Mouse (Mus musculus): ENCODE measurements around the gene Hist1h2bm. TPM values are rescaled to one million over a fixed set of nuclear protein-coding genes. Genes with fewer than 3 reads are reported as not detected.
"Not testable (repeated sequence)": the region's sequence is repeated elsewhere in the genome, so short reads cannot be mapped to it uniquely, and the experiment has no call there.

The Hist1h2bm gene
- total and polyA plus RNA-seq, 2 experiments from 2014 or later, result 0.51 to 468 TPM

DNA sequence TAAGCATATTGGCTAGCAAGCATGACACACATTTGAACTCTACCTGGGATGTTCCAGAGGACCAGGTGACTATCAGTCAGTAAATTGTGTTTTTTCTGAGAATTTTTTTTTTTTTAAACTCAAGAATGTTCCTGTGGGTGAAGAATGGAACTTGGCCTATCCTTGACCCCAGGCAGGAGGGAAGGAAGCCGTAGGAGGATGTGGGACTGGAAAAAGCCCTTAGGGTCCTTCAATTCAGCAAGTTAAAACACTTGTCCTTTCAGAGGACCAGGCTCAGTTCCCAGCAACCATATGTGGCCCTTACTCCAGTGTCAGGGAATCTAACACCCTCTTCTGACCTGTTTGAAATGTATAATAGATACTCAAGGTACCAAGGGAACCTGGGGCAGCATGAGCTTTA, 7.7 kb downstream of the Hist1h2bm start:
- Histone ChIP-seq H3K9ac (replicated peaks; ENCODE audit: low read length, poor library complexity, severe bottlenecking) (no peak overlapping the region), H3K27ac (ENCODE audit: low read depth, low read length) (no peak overlapping the region), H3K27me3 (ENCODE audit: insufficient read depth, low read length) (no peaks in the 10 kb centered on the region), H3K36me3 (ENCODE audit: insufficient read depth, low read length) (no peaks in the 10 kb centered on the region), H3K4me1 (ENCODE audit: insufficient read depth, low read length) (no peaks in the 10 kb centered on the region), H3K4me3 (ENCODE audit: low read depth, low read length) (no peak overlapping the region), H3K9me3 (ENCODE audit: low read length) (no peaks in the 10 kb centered on the region), H3K4me2 (ENCODE audit: low read depth, low read length, poor library complexity, severe bottlenecking) (no peak overlapping the region)
- ATAC-seq (ENCODE audit: low FRiP score) (no peak), DNase-seq (ENCODE audit: low spot score) (no peak)
- TF ChIP-seq CTCF (IDR thresholded peaks at IDR 0.05), result no peak
- 82% methylated on average over 1 of the region's 1 CpGs for WGBS

DNA sequence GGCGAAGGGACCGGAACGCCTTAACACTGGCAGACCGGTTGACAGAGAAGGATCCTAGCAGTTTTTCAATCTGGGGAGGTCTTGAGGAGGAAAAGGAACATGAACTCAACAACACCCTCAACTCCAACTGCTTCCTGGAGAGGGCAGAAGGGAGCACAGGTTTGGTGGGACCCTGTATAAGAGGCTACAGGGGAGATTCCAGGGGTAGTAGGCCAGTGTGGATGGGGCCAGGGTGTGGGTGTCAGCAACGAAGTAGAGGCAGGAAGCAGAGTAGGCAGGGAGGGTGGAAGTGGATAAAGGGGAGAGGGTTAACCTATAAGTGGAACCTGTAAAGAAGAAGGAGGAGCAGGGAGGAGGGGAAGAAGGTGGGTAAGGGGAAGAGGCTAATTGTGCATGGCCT, 11.6 kb downstream of the Hist1h2bm start:
- TF ChIP-seq CTCF (IDR thresholded peaks at IDR 0.05), result peak; percentile 39
- no peaks in the 10 kb centered on the region for H3K4me1 ChIP-seq (ENCODE audit: insufficient read depth, low read length)
- 62% methylated on average over 5 of the region's 5 CpGs for WGBS
- no peaks in the 10 kb centered on the region for H3K27me3 ChIP-seq (ENCODE audit: insufficient read depth, low read length)
- H3K27ac ChIP-seq (ENCODE audit: low read depth, low read length), result peak overlapping the region; percentile 81
- H3K36me3 ChIP-seq (ENCODE audit: insufficient read depth, low read length), result no peaks in the 10 kb centered on the region
- no peak overlapping the region for H3K4me3 ChIP-seq (ENCODE audit: low read depth, low read length)
- DNase-seq (ENCODE audit: low spot score) (no peak), ATAC-seq (ENCODE audit: low FRiP score) (peak; percentile 10; the same call in 1 of the 2 replicates)
- H3K9me3 ChIP-seq (ENCODE audit: low read length), result no peaks in the 10 kb centered on the region
- H3K9ac ChIP-seq (replicated peaks; ENCODE audit: low read length, poor library complexity, severe bottlenecking), result no peak overlapping the region
- peak overlapping the region; percentile 67 for H3K4me2 ChIP-seq (ENCODE audit: low read depth, low read length, poor library complexity, severe bottlenecking)

- Histone ChIP-seq H3K27me3 (ENCODE audit: insufficient read depth, low read length) (no peaks in the 10 kb centered on the region), H3K9ac (replicated peaks; ENCODE audit: low read length, poor library complexity, severe bottlenecking) (peak overlapping the region; percentile 57), H3K4me1 (ENCODE audit: insufficient read depth, low read length) (no peaks in the 10 kb centered on the region), H3K9me3 (ENCODE audit: low read length) (no peaks in the 10 kb centered on the region), H3K4me3 (ENCODE audit: low read depth, low read length) (peak overlapping the region; percentile 46), H3K4me2 (ENCODE audit: low read depth, low read length, poor library complexity, severe bottlenecking) (peak overlapping the region; percentile 67), H3K27ac (ENCODE audit: low read depth, low read length) (peak overlapping the region; percentile 81), H3K36me3 (ENCODE audit: insufficient read depth, low read length) (no peaks in the 10 kb centered on the region)
- TF ChIP-seq CTCF (IDR thresholded peaks at IDR 0.05), result peak; percentile 90
- whole genome bisulfite sequencing, result under 1% methylated on average over 21 of the region's 21 CpGs
- peak; percentile 83 for ATAC-seq (ENCODE audit: low FRiP score)
- peak; percentile 96 for DNase-seq (ENCODE audit: low spot score)
These were observed 12.4 kb downstream of the Hist1h2bm start for GRCm38 (mm10) chr13:21734010-21734905.

DNA sequence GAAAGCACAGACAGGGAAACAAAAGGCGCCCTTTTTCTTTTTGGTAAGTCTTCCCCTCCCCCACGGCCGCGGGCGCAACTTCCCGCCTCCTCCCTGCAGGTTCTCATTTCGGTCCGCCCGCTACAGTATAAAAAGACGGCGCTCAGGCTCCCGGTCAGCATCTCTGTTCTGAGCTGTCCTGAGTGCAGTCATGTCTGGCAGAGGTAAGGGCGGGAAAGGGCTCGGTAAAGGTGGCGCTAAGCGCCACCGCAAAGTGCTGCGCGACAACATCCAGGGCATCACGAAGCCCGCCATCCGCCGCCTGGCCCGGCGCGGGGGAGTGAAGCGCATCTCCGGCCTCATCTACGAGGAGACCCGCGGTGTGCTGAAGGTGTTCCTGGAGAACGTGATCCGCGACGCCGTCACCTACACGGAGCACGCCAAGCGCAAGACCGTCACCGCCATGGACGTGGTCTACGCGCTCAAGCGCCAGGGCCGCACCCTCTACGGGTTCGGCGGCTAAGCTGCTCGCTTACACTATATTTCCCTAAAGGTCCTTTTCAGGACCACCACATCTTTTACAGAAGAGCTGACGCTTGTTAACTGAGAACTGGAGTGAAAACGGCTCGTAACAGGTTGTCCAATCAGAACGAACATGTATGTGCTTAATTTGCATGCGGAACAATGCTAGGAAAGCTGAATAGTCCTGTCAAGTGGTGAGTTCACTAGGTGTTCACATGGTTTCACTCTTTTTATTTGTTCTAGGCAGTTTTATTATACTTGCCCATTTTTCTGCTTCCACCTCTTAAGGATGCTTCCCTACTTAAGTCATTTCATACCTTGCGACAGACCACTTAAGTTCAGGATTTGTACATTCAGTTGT, 13.3 kb downstream of the Hist1h2bm start, which contains the start of gene Hist1h4j:
Gene Hist1h4j (plus strand): TSS at position 159 of the 862 bp plus-strand sequence.
- DNase-seq (ENCODE audit: low spot score) (peak; percentile 88), ATAC-seq (ENCODE audit: low FRiP score) (peak; percentile 88)
- Histone ChIP-seq H3K9ac (replicated peaks; ENCODE audit: low read length, poor library complexity, severe bottlenecking) (peak within 1 kb of the TSS; percentile 57), H3K4me2 (ENCODE audit: low read depth, low read length, poor library complexity, severe bottlenecking) (peak within 1 kb of the TSS; percentile 67), H3K27ac (ENCODE audit: low read depth, low read length) (peak within 1 kb of the TSS; percentile 81), H3K4me3 (ENCODE audit: low read depth, low read length) (peak within 1 kb of the TSS; percentile 46)
- H3K27me3 ChIP-seq (ENCODE audit: insufficient read depth, low read length); H3K9me3 ChIP-seq (ENCODE audit: low read length); H3K36me3 ChIP-seq (ENCODE audit: insufficient read depth, low read length); H3K4me1 ChIP-seq (ENCODE audit: insufficient read depth, low read length): not testable (repeated sequence)
- WGBS, result under 1% methylated on average over 40 of the region's 56 CpGs

DNA sequence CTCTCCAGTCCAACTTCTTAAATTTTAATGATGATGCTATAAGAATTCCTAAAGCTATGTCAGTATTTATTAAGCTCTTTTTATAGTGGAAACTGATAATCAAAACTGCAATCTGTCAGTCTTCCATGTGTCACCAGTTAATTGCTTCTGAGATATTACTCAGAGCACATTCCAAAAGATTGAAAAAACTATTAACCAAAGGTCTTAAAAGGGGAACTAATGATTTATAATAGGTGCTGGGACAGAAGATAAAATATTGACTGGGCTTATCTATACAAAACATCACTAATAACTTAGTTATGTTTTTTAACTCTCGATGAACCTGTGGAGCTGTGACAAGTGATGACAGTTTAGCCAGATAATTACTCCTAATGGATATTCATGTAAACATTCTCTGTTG, 23.2 kb downstream of the Hist1h2bm start:
- H3K9me3 ChIP-seq (ENCODE audit: low read length), result no peaks in the 10 kb centered on the region
- H3K4me3 ChIP-seq (ENCODE audit: low read depth, low read length), result no peak overlapping the region
- no peaks in the 10 kb centered on the region for H3K36me3 ChIP-seq (ENCODE audit: insufficient read depth, low read length)
- 88% methylated on average over 1 of the region's 1 CpGs for whole genome bisulfite sequencing
- TF ChIP-seq CTCF (IDR thresholded peaks at IDR 0.05), result no peak
- no peaks in the 10 kb centered on the region for H3K27me3 ChIP-seq (ENCODE audit: insufficient read depth, low read length)
- no peak for ATAC-seq (ENCODE audit: low FRiP score)
- no peaks in the 10 kb centered on the region for H3K4me1 ChIP-seq (ENCODE audit: insufficient read depth, low read length)
- H3K9ac ChIP-seq (replicated peaks; ENCODE audit: low read length, poor library complexity, severe bottlenecking), result no peak overlapping the region
- DNase-seq (ENCODE audit: low spot score), result no peak
- no peak overlapping the region for H3K4me2 ChIP-seq (ENCODE audit: low read depth, low read length, poor library complexity, severe bottlenecking)
- H3K27ac ChIP-seq (ENCODE audit: low read depth, low read length), result no peak overlapping the region

Measured in midbrain, postnatal 0 days (tissue).